Mouse (Mus musculus) erythroid progenitor cell, adult 5-6 weeks (primary cell): Measurements from ENCODE around the gene 1700003F12Rik. TPM values are rescaled to one million over a fixed set of nuclear protein-coding genes. Genes with fewer than 3 reads are reported as not detected.
A peak's percentile ranks its signal among the peaks of the same experiment; 100 is the strongest.

ENCODE experiments used
- ATAC-seq: replicated peaks from 2 replicates; pipeline ENCODE4 v1.8.0; 2016; ENCODE audit warnings: moderate number of reproducible peaks, mild to moderate bottlenecking, moderate TSS enrichment, inconsistent platforms; ENCODE audit not compliant: poor library complexity, low FRiP score, severe bottlenecking
- total RNA-seq, 2 experiments: library from RNA; stranded (forward) in 1 of 2; stranded (reverse) in 1 of 2; fragments of 150-400 nt in 1 of 2; fragments of 186-747, 209-891 nt in 1 of 2; gene quantifications; 2 replicates each; pipeline versions ENCODE4 v1.2.3 to v1.2.4; 2015 to 2017; ENCODE audit warnings: low replicate concordance in 2 of 2

Gene 1700003F12Rik
- total RNA-seq (2015; ENCODE audit: low replicate concordance) (not detected in 2 replicates), total RNA-seq (2017; ENCODE audit: low replicate concordance) (not detected in 2 replicates)

- no peak for ATAC-seq
Observed at GRCm38 (mm10) chr2:154546711-154547110, at the start of gene 1700003F12Rik. TSS of gene 1700003F12Rik (plus strand) at chr2:154547085.

GRCm38 (mm10) chr2:154498571-154498970 lies 48.3 kb upstream of the 1700003F12Rik start:
- no peak for ATAC-seq

- no peak for ATAC-seq
Observed at GRCm38 (mm10) chr2:154499717-154500247, 47.1 kb upstream of the 1700003F12Rik start.

- ATAC-seq, result no peak
Observed at GRCm38 (mm10) chr2:154500758-154501157, 46.1 kb upstream of the 1700003F12Rik start.

- no peak for ATAC-seq
Observed at GRCm38 (mm10) chr2:154507076-154507475, 39.8 kb upstream of the 1700003F12Rik start.

- ATAC-seq, result peak; percentile 64; the same call in 1 of the 2 replicates
Observed at GRCm38 (mm10) chr2:154507566-154508283, 39.2 kb upstream of the 1700003F12Rik start.

- ATAC-seq, result no peak
Observed at GRCm38 (mm10) chr2:154508450-154508849, 38.4 kb upstream of the 1700003F12Rik start.

GRCm38 (mm10) chr2:154510141-154510540 lies 36.7 kb upstream of the 1700003F12Rik start:
- no peak for ATAC-seq

- no peak for ATAC-seq
Observed at GRCm38 (mm10) chr2:154516944-154517343, 29.9 kb upstream of the 1700003F12Rik start.

- ATAC-seq, result no peak
Observed at GRCm38 (mm10) chr2:154517424-154517823, 29.5 kb upstream of the 1700003F12Rik start.

- no peak for ATAC-seq
Observed at GRCm38 (mm10) chr2:154521449-154521848, 25.4 kb upstream of the 1700003F12Rik start.

- no peak for ATAC-seq
Observed at GRCm38 (mm10) chr2:154522334-154522733, 24.6 kb upstream of the 1700003F12Rik start.

GRCm38 (mm10) chr2:154525285-154525684 lies 21.6 kb upstream of the 1700003F12Rik start:
- ATAC-seq, result no peak

GRCm38 (mm10) chr2:154526531-154526930 lies 20.4 kb upstream of the 1700003F12Rik start:
- ATAC-seq, result no peak

GRCm38 (mm10) chr2:154532888-154533287 lies 14.0 kb upstream of the 1700003F12Rik start:
- ATAC-seq, result no peak

GRCm38 (mm10) chr2:154534704-154535270 lies 12.1 kb upstream of the 1700003F12Rik start:
- ATAC-seq, result no peak

- no peak for ATAC-seq
Observed at GRCm38 (mm10) chr2:154538310-154538709, 8.6 kb upstream of the 1700003F12Rik start.

GRCm38 (mm10) chr2:154538710-154539109 lies 8.2 kb upstream of the 1700003F12Rik start:
- ATAC-seq, result peak; percentile 47; the same call in 1 of the 2 replicates

- ATAC-seq, result no peak
Observed at GRCm38 (mm10) chr2:154539720-154540119, 7.2 kb upstream of the 1700003F12Rik start.

- ATAC-seq, result no peak
Observed at GRCm38 (mm10) chr2:154541630-154542029, 5.3 kb upstream of the 1700003F12Rik start.
